Mouse (Mus musculus) heart, adult 18-20 months (tissue): ENCODE data around the gene Ccl11. TPM values are rescaled to one million over a fixed set of nuclear protein-coding genes. Genes with fewer than 3 reads are reported as not detected.

Source experiments
- DNase-seq, 2 experiments: peaks; one replicate each; pipeline ENCODE4 v3.0.0; 2021 to 2022; ENCODE audit warnings: mixed read lengths in 1 of 2
- long read RNA-seq, 2 experiments: library from polyadenylated mRNA; stranded (forward); transcript quantifications; one replicate each; pipeline ENCODE4 v2.0.0; 2021
- total RNA-seq, 2 experiments: library from RNA; stranded (reverse); gene quantifications; 2 replicates each; pipeline ENCODE4 v1.2.3; 2021

Ccl11 gene
- 1 to 10 TPM; 3.8 to 4.1 TPM for total RNA-seq
- long read RNA-seq, experiment 1, partial matches to known transcripts, result 1 of 3 reads
- long read RNA-seq, experiment 1, other reads (novel, unspliced or antisense), result 1 of 3 reads
- long read RNA-seq, experiment 2, result 0 reads

DNA sequence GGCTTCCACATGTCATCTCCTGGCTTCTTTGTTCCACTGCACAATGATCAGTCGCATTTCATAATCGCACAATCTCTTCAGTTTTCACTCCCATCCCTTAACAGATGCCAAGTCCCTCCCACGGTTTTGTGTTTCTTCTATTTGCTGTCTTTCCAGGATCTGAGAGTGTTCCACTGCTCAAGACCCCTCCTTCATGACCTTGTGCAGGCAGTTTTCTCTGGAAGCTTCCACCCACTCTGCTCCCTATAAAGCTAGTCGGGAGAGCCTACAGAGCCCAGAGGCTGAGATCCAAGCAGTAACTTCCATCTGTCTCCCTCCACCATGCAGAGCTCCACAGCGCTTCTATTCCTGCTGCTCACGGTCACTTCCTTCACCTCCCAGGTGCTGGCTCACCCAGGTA is at the start of gene Ccl11:
Ccl11 (plus strand) TSS at position 178 of the 400 bp plus-strand sequence.
- DNase-seq, result no peak

DNA sequence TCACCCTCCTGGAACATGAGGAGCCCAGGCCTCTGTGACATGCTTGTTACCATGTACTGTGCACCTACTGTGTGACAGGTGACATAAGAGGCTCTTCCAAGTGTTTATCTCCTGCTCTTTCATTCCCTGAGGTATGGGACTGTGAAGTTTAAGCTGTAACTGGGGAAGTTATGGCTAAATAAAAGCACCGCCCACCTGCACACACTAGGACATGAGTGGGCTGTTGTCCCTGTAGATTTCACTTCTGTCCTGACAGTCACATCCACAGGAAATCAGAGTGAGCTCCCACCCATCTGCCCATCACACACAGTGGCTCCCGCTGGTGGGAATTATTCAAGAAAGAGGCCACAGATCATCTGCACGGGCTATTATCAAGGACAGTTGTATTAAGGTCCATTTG is 47.5 kb upstream of the Ccl11 start:
- DNase-seq, result no peak

DNA sequence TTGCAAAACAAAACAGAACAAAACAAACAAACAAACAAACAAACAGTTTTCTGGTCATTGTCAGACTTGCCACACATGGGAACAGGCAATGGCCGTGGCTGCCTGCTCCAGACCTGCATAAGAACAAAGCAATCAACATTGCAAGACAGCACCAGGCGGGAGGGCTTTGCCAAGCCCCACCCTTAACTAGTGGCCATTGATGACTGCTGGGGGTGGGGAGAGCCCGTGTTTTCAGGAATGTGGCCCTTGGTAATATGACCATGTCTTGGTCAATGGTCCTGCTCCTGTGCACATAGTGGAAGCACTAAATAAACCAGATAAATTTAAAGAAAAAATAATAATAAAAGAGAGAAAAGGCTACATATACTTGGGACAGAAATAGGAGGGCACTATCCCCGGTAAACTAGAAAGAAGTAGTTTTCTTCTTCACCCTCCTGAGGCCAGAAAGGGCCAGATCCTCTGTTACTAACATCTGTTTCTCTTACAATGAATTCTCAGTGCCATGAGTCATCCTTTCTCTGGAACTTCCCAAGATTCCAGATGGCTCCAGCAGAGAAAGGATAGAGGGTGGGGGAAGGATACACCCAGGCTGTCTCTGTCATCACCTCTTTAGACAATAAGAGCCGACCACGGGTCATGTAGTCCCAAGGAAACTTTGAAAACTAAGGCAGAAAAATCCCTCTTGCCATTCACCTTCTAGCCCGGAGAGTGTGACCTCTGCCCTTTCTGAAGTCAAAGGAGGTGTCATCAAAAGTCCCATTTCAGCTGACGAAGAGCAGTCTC is 46.0 kb upstream of the Ccl11 start:
- DNase-seq, result peak; percentile 53 to 77

DNA sequence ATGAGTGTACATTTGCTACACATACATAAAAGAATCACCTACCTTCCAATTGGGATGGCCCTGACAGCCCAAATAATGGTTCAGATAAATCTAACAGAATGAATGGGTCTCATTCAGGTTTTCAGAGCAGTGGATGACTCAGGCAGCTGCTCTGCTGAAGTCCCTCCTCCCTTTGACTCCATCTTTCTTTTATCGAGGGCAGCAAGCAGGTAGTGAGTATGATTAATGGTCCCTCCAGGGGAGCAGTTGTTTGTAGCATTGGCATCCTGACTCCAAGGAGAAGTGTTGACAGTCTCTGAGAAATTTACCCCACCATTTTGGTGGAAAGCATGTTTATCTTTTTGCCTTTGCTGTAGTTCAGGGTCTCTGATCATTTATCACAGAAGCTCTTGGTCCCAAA is 43.9 kb upstream of the Ccl11 start:
- DNase-seq, result no peak

DNA sequence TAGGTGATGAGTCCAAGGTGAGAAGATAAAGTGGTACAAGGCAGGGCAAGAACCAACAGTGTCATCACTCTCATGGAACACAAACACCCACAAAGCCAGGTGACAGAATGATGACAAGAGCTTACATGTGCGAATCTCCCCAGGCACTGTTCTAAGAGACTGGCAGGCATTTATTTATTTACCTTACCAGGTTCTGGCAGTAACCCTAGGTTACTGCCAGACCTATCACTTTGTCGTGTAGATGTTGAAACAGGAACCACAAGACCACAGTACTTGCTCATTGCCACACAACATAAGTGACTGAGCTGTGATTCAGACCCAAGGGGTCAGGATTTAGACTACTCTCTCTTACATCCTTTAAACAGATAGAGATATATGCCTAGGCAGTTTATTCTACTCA is 42.6 kb upstream of the Ccl11 start:
- DNase-seq, result no peak

DNA sequence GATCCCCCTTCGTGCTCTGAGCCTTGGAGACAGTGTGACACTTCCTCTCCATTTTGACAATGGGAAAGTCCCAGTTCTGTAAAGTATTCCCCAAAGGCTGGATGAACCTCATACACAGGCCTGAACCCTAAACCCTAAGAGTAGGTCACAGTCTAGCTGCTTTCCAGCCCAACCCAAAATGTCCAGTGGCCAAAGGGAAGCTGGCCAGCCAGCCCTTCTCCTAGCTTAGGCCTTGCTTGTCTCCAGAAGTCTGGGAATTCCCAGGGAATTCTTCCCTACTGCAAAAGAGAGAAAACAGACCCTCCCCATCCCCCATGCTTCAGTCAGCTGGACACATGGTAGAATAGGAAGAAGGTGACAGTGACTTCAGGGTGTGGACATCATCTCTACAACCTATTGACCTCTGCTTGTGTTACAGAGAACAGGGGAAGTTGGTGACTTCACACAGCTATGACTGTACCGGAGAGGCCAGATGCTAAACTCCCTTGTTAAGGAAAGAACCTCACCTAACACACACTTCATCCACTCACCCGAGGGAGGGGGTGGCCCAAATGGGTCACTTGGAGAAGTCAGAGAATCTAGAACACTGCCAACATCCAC is 41.3 kb upstream of the Ccl11 start:
- peak; percentile 54 to 67 for DNase-seq

DNA sequence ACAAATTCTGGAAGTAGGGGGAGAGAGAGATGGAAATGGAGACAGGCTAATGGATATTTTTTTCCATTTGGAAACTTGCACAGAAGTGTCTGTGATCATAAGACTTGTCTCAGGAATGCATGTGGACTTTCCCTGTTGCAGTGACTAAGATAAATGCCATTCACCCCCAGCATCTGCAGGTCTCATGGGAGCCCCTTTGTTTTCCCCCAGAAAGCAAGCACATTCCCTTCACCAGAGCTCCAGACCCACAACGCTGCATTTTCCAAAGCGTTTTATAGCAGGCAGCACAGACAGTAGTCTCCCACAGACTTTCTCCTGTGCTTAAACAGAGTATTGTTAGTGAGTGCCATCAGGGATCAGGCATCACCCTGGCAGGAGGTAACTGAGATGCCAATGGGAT is 38.2 kb upstream of the Ccl11 start:
- no peak for DNase-seq

DNA sequence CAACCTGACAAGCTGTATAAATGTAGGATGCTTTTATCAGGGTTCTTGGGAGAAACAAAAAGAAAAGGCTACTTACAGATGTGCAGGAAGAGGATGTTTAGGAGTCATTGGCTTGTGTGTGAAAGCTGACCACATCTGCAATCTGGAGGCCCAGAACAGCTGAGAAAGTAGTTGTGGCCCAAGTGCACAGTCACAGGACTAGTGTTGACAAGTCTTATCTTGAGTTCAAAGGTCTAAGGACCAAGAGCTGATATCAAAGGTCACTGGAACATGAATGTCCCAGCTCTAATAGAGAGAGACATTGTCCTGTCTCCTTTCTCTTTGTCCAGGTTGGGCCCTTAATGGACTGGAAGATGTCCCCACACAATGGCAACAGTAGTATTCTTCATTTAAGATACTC is 37.8 kb upstream of the Ccl11 start:
- DNase-seq, result peak in 1 of 2 experiments; percentile 24

DNA sequence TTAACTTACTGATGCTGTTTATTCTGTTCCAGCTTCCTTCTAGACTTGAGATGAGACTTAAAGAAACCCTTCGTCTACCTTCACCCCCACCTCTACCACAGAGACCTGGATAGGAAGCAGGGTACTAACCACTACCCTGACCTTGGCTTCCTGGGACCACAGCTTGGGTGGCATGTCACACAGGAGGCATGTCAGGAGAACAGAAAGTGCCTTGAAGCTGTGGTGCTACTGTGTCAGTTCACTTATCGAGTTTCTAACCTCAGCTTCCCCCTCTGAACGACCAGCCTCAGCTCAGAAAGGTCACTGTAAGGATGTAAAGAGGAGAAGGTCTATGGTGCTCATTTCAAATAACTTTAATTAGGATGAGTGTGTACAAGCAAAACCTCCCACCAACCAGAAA is 36.2 kb upstream of the Ccl11 start:
- DNase-seq, result no peak

DNA sequence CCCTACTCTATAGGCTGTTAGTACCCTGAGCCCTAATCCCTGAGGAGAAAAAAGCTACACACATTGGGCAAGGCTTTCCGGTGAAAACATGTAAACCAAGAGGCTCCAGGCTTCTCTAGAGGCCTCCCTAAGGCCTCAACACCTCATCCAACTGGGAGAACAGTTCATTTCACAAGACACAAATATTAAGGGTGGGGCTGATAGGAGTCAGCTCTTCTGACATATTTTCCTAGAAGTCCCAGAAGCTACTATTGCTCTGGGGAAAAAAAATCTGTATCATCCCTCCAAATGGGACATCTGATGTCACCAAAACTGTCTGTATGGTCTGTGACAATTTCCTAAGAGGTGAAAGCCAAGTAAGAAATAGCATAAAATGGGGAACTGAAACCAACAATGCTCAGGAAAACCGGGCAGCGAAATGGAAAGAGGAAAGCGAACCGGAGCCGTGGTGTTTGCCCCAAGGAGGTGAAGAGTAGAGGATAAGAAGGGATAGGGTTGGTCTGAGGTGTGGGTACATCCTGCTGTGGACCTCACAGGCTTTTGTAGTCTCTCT is 35.0 kb upstream of the Ccl11 start:
- peak in 1 of 2 experiments; percentile 45 for DNase-seq

DNA sequence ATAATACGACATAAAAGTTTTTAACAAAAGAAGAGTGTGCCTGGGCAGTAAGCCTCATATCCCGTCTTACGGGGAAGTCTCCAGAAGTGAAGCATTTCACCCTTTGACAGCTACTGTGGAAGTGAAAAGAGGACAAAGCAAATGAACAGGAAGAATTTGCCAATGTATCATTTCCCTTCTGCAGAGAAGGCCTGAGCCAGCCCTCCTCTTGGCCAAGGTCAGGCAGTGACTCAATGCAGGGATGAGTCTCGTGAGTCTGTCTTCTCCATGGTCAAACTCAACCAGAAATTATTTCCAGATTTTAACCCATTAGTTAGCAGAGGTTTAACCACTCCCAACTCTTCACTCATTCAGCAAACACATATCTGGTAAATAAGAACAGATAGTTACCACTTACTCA is 33.9 kb upstream of the Ccl11 start:
- DNase-seq, result peak in 1 of 2 experiments; percentile 39

DNA sequence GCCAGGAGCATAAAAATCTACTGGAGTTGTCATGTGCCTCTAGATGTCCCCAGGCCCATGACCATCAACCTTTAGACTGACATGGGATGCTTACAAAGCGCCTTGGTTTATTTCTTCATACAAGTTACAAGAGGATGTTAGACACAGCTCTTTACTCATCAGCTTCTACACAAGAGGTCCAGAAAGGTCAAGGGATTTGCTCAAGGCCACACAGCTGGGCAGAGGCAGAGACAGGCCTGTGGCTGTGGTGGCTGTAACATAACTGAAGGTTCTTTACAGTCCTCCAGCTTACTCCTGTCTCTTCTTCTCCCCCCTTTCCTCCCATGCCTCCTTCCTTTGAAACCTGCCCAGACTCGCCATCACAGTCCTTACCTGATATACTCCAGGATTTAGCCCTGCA is 27.5 kb upstream of the Ccl11 start:
- no peak for DNase-seq

DNA sequence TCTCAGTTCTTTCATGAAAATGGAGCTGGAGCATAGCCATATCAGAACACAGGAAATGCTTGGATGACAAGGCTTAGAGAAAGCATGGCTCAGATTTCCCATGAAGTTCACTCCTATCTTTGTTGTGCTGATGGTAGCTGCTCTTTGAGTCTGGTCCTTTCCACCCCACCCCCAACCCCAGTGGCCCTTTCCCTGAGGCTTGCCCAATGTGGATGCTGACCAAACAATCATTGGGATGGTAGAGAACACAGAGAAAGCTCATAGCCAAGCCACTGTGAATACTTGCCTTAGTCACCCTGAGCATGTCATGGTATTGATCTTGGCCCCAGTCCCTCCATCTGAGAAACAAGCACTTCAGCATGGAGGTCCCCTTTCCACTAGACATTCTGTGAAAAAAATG is 25.5 kb upstream of the Ccl11 start:
- peak in 1 of 2 experiments; percentile 24 for DNase-seq

DNA sequence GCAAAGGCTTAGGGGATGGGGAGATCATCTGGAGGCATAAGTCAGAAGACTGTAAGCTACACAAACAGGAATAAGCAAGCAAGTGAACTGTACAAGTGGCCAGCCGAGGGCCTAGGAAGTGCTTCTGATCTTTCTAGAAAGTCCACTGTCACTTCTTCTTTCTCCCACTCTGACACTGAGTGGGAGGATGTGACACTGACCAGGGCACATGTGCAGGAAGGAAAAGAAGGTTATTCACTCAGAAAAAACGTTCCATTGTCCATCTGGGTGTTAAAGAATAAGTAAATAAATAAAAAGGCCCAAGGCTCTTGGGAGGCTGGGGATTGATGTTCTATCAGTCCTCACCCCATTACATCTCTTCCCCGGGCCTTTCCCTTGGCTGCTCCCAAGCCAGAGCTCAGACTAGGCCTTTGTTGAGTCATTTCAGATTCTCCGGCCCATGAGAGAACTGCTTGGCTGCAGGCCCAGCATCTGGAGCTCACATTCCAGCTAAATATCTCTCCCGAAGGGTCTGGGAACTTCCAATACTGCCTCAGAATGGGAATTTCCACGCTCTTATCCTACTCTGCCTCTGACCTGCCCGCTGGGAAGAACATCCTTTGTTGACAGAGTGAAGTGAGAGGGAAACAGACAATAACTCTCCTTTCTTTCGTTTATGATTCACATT is 24.8 kb upstream of the Ccl11 start:
- peak; percentile 87 to 93 for DNase-seq

DNA sequence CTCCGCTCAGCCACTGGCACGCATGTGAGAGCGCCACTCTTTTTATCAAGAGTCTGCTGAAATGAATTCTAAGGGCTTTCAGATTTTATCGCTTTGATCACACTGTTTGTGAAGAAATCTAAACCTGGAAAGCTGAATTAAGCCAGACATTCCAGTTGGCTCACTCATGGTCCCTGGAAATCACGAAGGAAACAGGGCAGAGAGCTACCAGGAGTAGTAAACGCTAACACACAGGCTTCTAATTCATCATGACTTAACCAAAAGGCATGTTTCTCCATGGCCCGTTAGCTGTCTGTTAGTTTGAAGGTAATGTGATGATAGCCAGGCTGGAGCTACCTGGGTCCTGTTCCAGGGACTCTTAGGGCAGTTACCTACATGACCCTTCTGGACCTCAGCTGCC is 23.2 kb upstream of the Ccl11 start:
- DNase-seq, result no peak

DNA sequence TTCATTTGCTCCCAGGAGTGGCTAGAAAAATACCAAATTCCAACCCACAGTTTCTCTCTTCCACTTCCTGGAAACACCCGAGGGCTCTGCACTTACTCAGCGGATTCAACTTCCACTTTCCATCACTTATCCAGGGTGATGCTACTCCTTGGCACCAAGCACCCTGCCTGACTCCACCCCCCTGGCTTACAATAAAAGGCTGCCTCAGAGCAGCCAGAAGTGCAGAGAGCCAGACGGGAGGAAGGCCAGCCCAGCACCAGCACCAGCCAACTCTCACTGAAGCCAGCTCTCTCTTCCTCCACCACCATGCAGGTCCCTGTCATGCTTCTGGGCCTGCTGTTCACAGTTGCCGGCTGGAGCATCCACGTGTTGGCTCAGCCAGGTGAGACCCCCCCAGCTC is 22.3 kb upstream of the Ccl11 start, which contains the start of gene Ccl2:
Ccl2 (plus strand) TSS at position 216 of the 400 bp plus-strand sequence.
- peak; percentile 81 to 91 for DNase-seq

DNA sequence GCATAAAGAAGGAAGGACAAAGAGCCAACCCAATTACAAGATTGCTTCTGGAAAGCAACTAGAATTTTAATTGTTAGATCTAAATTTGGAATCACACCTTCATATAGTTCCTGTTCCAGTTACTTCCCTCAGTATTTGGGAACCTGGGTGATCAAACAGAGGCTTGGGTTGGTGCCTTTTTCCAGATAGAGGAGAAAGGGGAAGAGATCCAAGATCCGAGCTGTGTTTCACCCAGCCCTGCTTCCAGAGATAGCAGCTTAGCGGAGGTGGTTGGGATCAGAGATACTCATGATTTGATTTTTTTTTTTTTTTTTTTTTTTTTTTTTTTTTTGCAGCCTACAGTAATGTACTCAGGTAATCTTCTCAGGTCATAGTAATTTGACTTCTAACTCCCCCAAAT is 21.8 kb upstream of the Ccl11 start:
- no peak for DNase-seq

DNA sequence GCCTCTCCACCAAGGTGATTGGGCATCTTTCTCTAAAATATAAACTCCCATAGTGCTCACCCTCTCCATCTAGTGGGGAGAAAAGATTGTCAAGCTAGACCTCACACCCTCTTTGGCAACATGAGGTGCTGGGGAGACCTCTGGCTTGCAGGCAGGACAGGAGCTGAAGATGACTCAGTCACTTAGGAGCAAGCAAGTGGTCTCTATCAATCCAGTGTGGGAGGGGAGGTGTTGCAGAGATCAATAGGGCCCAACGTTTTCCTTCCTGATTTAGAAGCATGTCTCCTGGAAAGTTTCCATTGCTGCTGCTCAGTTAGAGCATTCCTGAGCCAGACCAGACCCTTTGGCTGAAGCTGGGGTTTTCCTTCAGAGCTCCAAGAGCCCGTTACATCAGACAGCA is 19.1 kb upstream of the Ccl11 start, which contains the start of gene Gm17268:
Gm17268 (minus strand) TSS at position 28 of the 400 bp plus-strand sequence.
- peak in 1 of 2 experiments; percentile 35 for DNase-seq

DNA sequence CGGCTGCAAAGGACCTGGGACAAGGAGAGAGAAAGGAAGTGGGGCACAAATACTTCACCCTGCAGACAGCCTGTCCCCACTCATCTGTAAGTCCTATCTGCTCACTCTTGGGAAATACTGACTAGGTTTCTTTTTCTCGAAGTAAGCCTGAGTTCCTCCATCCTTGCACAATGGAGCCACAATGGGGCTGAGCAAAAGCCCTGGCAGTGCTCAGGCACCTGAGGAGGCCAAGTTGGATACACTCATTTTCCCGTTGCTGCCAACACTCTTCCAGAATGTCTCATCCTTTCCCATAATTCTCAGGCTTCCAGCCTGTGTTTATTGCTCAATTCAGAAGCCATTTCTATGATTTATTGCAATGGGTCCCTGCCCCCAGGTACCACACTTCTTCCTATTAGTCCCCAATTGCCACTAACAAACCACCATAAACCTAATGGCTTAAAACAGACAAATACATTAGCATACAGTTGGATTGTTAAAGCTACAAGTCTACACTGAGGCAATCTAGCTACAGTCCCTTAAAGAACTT is 18.4 kb upstream of the Ccl11 start:
- DNase-seq, result peak in 1 of 2 experiments; percentile 54

DNA sequence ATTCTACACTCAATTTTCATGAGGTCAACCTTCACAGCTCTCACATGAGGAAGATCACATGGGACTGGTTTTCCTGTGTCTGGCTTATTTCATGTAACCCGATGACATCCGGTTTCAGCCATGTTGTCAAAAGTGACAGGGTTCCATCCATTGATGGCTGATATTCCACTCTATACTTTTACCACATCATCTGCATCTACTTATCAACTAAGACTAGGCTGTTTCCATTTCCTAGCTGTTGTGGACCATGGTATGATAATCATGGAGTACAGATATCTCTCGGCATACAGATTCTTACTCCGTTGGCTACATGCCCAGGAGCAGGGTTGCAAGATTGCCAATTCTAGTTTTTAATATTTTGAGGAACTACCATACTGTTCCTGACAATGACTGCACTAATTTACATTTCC is 15.9 kb upstream of the Ccl11 start:
- DNase-seq, result peak in 1 of 2 experiments; percentile 46

DNA sequence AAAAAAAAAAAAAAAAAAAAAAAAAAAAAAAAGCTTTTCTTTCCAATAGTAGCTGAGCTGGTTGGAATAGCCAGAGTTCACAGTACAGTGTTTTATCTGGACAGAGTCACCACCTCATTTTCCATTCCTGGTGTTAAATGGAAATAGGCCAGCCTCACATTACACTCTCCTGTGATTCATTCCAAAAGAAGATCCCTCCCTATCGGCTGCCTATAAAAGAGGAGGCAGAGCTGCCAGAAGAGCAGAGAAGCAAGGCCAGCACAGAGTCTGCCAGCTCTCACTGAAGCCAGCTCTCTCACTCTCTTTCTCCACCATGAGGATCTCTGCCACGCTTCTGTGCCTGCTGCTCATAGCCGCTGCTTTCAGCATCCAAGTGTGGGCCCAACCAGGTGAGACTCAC is 12.2 kb upstream of the Ccl11 start, which contains the start of gene Ccl7:
Ccl7 (plus strand) TSS at position 242 of the 400 bp plus-strand sequence.
- peak; percentile 46 to 73 for DNase-seq

DNA sequence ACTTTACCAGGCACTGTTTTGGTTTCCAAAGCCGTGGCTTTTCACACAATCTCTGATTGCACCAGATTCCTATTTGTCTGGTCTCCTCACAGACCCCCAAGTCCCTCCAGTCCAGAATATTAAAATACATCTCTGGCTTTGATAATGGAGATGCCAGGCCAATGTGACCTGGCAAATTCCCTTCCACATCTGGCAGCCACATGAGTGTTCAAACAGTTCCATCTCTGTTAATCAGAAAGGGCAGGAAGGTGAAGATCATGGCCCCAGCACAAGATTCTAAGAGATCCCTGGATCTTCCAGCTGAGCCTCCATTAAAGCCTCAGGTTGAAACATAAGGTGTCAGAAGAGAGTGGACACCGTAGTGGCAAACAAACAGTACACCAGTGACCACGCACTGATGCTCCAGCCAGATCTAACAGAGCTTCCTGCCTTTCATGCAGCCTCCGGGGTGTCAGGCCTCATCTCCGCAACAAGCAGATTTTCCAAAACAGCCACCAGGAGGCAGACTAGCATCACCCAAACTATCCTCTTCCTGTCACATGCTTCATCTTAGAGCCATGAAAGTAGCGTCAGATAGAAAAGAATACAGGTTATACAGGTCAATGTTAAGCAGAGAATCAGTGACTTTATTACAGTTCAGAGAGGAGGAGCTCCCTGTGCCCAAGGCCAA is 9.7 kb upstream of the Ccl11 start:
- peak; percentile 72 to 74 for DNase-seq
